Mouse (Mus musculus) adrenal gland, postnatal 4 days (tissue): ENCODE measurements at regions not wholly inside any gene's neighbourhood (a gene's known extent, or its start where the extent isn't known, plus 50 kb on each side); places are given as distances from the start of the nearest gene placed in this dataset.
A peak's percentile ranks its signal among the peaks of the same experiment; 100 is the strongest.

Source experiments
- DNase-seq, 2 experiments: peaks; one replicate each; pipeline ENCODE4 v3.0.0; 2021 to 2022; ENCODE audit warnings: low spot score in 2 of 2, mixed read lengths in 2 of 2

- no peak for DNase-seq
Measured at GRCm38 (mm10) chr9:120808741-120809425, 120.1 kb upstream of the Ctnnb1 start.

GRCm38 (mm10) chr9:120811522-120811921 lies 117.5 kb upstream of the Ctnnb1 start:
- DNase-seq: no peak

GRCm38 (mm10) chr9:120812667-120813210 lies 116.3 kb upstream of the Ctnnb1 start:
- no peak for DNase-seq

- DNase-seq: no peak
Measured at GRCm38 (mm10) chr9:120814286-120814685, 114.7 kb upstream of the Ctnnb1 start.

GRCm38 (mm10) chr9:120818726-120819317 lies 110.2 kb upstream of the Ctnnb1 start:
- no peak for DNase-seq

- no peak for DNase-seq
Measured at GRCm38 (mm10) chr9:120820892-120821291, 108.1 kb upstream of the Ctnnb1 start.

- no peak for DNase-seq
Measured at GRCm38 (mm10) chr9:120823397-120823796, 105.6 kb upstream of the Ctnnb1 start.

GRCm38 (mm10) chr9:120826266-120826665 lies 102.8 kb upstream of the Ctnnb1 start:
- no peak for DNase-seq

GRCm38 (mm10) chr9:120830526-120830925 lies 98.5 kb upstream of the Ctnnb1 start:
- peak; percentile 12 to 26 for DNase-seq

- no peak for DNase-seq
Measured at GRCm38 (mm10) chr9:120834166-120834565, 94.8 kb upstream of the Ctnnb1 start.

- no peak for DNase-seq
Measured at GRCm38 (mm10) chr9:120835621-120836020, 93.4 kb upstream of the Ctnnb1 start.

GRCm38 (mm10) chr9:120837431-120838150 lies 91.4 kb upstream of the Ctnnb1 start:
- no peak for DNase-seq

GRCm38 (mm10) chr9:120843753-120844152 lies 85.3 kb upstream of the Ctnnb1 start:
- DNase-seq: no peak

- no peak for DNase-seq
Measured at GRCm38 (mm10) chr9:120845538-120845937, 83.5 kb upstream of the Ctnnb1 start.

GRCm38 (mm10) chr9:120847649-120848048 lies 81.4 kb upstream of the Ctnnb1 start:
- DNase-seq: no peak

- no peak for DNase-seq
Measured at GRCm38 (mm10) chr9:120848962-120849361, 80.1 kb upstream of the Ctnnb1 start.

- no peak for DNase-seq
Measured at GRCm38 (mm10) chr9:120850092-120850491, 78.9 kb upstream of the Ctnnb1 start.

GRCm38 (mm10) chr9:120851914-120852313 lies 77.1 kb upstream of the Ctnnb1 start:
- DNase-seq: no peak

- DNase-seq: no peak
Measured at GRCm38 (mm10) chr9:120852572-120852971, 76.4 kb upstream of the Ctnnb1 start.

- DNase-seq: peak in 1 of 2 experiments; percentile 16
Measured at GRCm38 (mm10) chr9:120853032-120853597, 75.9 kb upstream of the Ctnnb1 start.

GRCm38 (mm10) chr9:120854351-120854750 lies 74.7 kb upstream of the Ctnnb1 start:
- no peak for DNase-seq
